Mouse (Mus musculus) heart, adult 2 months (tissue): Measurements from ENCODE around the gene Gatad2b. TPM values are rescaled to one million over a fixed set of nuclear protein-coding genes. Genes with fewer than 3 reads are reported as not detected.

Experiments
- DNase-seq, 2 experiments: peaks; one replicate each; pipeline ENCODE4 v3.0.0; 2021
- H3K27ac ChIP-seq: fragments of 200-600 bp; 2 replicates; pipeline ENCODE4 v1.8.1; 2022
- H3K27me3 ChIP-seq: fragments of 200-500 bp; 2 replicates; pipeline ENCODE4 v1.6.1; 2012; ENCODE audit warnings: mild to moderate bottlenecking, low read length, inconsistent platforms, mixed read lengths; ENCODE audit not compliant: control insufficient read depth, insufficient read depth
- H3K36me3 ChIP-seq: fragments of 200-500 bp; 2 replicates; pipeline ENCODE4 v1.6.1; 2012; ENCODE audit warnings: low read length, inconsistent platforms; ENCODE audit not compliant: control insufficient read depth, insufficient read depth
- H3K4me1 ChIP-seq: fragments of 200-500 bp; 2 replicates; pipeline ENCODE4 v1.6.1; 2011; ENCODE audit warnings: low read length; ENCODE audit not compliant: control insufficient read depth, insufficient read depth
- H3K4me3 ChIP-seq: fragments of 200-600 bp; 2 replicates; pipeline ENCODE4 v1.8.1; 2022
- H3K79me2 ChIP-seq: fragments of 200-500 bp; replicated peaks from 2 replicates; pipeline ENCODE4 v1.6.1; 2012; ENCODE audit warnings: mild to moderate bottlenecking, inconsistent platforms, low read length, moderate library complexity, mixed read lengths; ENCODE audit not compliant: control insufficient read depth, insufficient read depth
- H3K9ac ChIP-seq: fragments of 200-500 bp; 2 replicates; pipeline ENCODE4 v1.6.1; 2012; ENCODE audit warnings: low read depth, mild to moderate bottlenecking, control low read depth, inconsistent platforms, low read length, mixed read lengths
- CTCF ChIP-seq: fragments of 200-600 bp; IDR thresholded peaks from 2 replicates; pipeline ENCODE4 v1.8.1; 2022; ENCODE audit warnings: antibody characterized with exemption, mild to moderate bottlenecking, moderate library complexity
- EP300 ChIP-seq: fragments of 200-500 bp; IDR thresholded peaks from 2 replicates; pipeline ENCODE4 v1.6.1; 2011; ENCODE audit warnings: low read depth, low read length, control low read depth; ENCODE audit not compliant: insufficient read depth
- POLR2A ChIP-seq: fragments of 200-500 bp; IDR thresholded peaks from 2 replicates; pipeline ENCODE4 v1.6.1; 2011; ENCODE audit warnings: mild to moderate bottlenecking, low read depth, low read length, control low read depth; ENCODE audit not compliant: insufficient read depth
- WGBS: fragments of 180-500 bp; shearing (Covaris S2); methylation state at CpG from one replicate; pipeline ENCODE4 v1.1.7; 2018; 5-methylcytosine and 5-hydroxymethylcytosine counted together
- intact Hi-C: fragments of 180-260 bp; cut with DNase I; formaldehyde crosslinking; loops from one replicate; pipeline ENCODE4 v1.15.1; 2025
- polyA plus RNA-seq: library from polyadenylated mRNA; depleted of rRNA; stranded (reverse); fragments of >200 nt; gene quantifications from 2 replicates; pipeline ENCODE4 v1.2.3, GENCODE M21; 2012
- total RNA-seq, 2 experiments: library from RNA; stranded (reverse); gene quantifications; 2 replicates each; pipeline ENCODE4 v1.2.3; 2021

The Gatad2b gene
- total and polyA plus RNA-seq, 3 experiments, result 17.7 to 45.3 (median 40.0) TPM

DNA sequence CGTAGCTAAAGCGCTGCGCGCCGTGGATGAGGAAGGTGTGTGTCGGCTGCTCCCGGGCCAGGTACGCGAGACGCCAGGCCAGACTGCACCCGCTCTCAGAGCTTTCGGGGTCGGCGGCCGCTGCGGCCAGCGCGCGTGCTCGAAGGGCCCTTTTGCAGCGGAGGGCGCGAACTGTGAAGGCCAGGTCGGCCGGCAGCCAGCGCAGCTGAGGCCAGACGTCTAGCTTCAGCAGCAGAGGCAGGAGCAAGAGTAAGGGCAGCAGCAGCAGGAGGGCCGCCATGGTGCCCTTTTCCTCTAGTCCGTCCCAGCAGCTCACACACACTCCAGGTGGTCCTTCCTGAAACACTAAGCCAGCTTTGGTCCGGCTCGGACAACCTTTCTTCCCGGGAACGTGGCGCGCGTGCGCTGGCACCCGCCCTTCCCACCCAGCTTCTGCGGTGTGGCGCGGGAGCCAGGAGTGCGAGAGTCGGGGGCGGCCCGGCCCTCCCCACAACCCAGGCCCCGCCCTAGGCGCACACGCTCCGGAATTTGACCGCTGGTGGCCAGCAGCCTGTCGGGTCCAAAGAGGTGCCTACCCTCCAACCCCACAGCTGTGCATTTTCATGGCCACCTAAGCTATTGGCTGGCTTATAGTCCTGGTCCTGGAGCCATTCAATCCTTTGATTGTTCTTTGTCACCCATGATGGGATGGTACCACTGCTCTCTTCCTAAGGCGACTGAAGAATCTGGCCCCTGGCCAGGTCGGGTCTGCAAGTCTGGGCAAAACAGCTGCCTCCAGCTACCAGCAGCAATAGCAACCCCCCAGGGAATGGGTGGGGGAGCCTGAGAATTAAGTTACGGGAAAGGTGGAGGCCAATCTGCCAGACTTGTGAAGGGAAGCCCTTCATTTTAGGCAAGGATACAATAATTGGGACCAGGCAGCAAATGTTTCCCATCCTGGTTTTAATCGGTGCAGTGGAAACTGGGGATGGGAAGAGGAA is 96.8 kb downstream of the Gatad2b start, which contains the start of gene Slc27a3:
TSS of gene Slc27a3 (minus strand) at position 428 of the 980 bp plus-strand sequence.
- H3K4me3 ChIP-seq, result peak within 1 kb of the TSS; percentile 63
- peaks cover 6% of the 10 kb centered on the region for H3K4me1 ChIP-seq
- H3K79me2 ChIP-seq, result no peaks in the 10 kb centered on the region
- intact Hi-C loops, result no loop called here
- peak within 1 kb of the TSS; percentile 6 for H3K27ac ChIP-seq
- DNase-seq, result peak; percentile 61 to 63
- TF ChIP-seq POLR2A (no peak), CTCF (no peak), EP300 (no peak)
- no peaks in the 10 kb centered on the region for H3K27me3 ChIP-seq
- no peaks in the 10 kb centered on the region for H3K36me3 ChIP-seq
- H3K9ac ChIP-seq, result peak within 1 kb of the TSS; percentile 56
- 1% methylated on average over 54 of the region's 55 CpGs for WGBS

DNA sequence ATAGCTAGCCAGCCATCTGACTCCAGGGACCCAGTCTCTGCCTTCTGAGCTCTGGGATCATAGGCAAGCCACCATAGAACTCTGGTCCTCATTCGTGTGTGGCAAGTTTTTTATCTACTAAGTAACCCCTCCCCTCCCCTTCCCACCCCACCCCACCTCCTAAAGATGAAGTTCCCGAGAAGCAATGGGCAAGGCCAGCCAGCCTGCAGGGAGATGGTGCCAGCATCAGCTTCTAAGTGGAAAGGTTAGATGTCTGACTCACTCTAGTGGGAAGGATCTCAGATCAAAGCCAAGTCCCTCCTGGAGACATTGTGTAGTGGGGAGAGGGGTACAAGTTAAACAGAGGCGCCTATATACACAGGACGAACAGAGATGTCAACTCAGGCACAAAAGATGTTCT is 98.0 kb downstream of the Gatad2b start:
- H3K4me3 ChIP-seq, result no peak overlapping the region
- 76% methylated on average over 4 of the region's 4 CpGs for WGBS
- no peak overlapping the region for H3K9ac ChIP-seq
- H3K36me3 ChIP-seq, result no peaks in the 10 kb centered on the region
- peaks cover 6% of the 10 kb centered on the region for H3K4me1 ChIP-seq
- intact Hi-C loops, result no loop called here
- no peaks in the 10 kb centered on the region for H3K27me3 ChIP-seq
- H3K79me2 ChIP-seq, result no peaks in the 10 kb centered on the region
- H3K27ac ChIP-seq, result no peak overlapping the region
- TF ChIP-seq POLR2A, result no peak
- TF ChIP-seq EP300, result no peak
- TF ChIP-seq CTCF, result no peak
- DNase-seq, result no peak

DNA sequence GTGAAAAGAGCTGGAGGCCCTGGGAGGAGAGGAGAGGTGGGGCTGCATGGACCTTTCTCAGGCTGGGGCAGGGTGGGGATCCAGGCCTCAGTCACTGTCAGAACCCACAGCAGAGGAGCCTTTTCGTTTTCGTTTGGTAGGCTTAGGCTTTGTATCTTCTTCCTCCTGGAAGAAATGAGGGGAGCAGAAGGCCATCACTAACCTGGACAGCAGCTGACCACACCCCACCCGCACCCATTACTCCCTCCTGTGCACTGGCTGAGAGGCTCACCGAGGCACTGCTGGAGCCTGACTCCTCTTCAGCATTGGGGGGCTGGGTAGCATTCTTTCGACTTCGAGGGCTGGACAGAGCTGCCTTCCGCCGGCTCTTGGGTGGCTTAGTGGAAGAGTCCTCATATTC is 99.0 kb downstream of the Gatad2b start:
- no peak for DNase-seq
- Histone ChIP-seq H3K79me2 (no peaks in the 10 kb centered on the region), H3K9ac (no peak overlapping the region), H3K4me3 (no peak overlapping the region), H3K36me3 (no peaks in the 10 kb centered on the region), H3K4me1 (peaks cover 6% of the 10 kb centered on the region), H3K27me3 (no peaks in the 10 kb centered on the region), H3K27ac (no peak overlapping the region)
- intact Hi-C loops, result no loop called here
- no peak for TF ChIP-seq CTCF
- TF ChIP-seq EP300, result no peak
- TF ChIP-seq POLR2A, result no peak
- WGBS, result 89% methylated on average over 8 of the region's 8 CpGs

DNA sequence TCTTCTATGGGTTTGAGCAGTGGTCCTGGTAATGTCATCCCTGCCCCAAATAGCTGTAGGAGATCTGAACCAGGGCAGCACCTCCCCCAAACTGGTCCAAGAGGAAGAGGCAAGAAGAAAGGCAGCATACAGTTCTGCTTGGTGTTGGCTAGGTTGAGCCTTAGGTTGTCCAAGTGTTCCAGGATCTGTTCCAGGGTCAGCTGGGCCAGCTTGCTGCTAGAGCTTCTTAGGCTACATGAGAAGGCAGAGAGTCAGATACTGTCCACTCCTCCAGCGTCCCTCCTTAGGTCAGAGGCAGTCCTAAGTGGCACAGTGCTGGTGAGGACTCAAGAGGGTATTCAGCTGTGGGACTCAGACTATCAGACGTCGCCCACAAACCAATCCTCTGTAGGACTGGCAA is 99.7 kb downstream of the Gatad2b start:
- Histone ChIP-seq H3K4me3 (no peak overlapping the region), H3K79me2 (no peaks in the 10 kb centered on the region), H3K36me3 (no peaks in the 10 kb centered on the region), H3K27ac (no peak overlapping the region), H3K27me3 (no peaks in the 10 kb centered on the region), H3K9ac (no peak overlapping the region), H3K4me1 (peaks cover 6% of the 10 kb centered on the region)
- TF ChIP-seq CTCF (no peak), POLR2A (no peak), EP300 (no peak)
- DNase-seq, result no peak
- intact Hi-C loops, result no loop called here
- WGBS, result 87% methylated on average over 3 of the region's 3 CpGs

DNA sequence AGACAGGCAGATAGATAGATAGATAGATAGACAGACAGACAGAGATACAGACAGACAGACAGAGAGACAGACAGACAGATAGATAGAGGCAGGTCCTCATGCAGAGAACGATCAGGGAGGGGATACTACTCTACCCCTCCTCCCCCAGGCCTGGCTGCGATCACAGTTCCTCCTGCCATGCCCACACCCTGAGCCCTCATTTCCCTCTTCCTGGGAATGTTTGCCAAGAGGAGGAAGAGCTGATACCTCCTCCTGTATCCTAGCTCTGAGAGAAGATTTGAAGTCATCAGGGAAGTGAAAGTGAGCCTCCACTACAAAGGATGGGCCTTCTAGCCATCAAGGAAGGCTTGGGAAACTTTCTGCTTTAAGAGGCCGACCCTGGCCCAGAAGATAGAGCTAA is 102.7 kb downstream of the Gatad2b start:
- no peak overlapping the region for H3K4me3 ChIP-seq
- H3K36me3 ChIP-seq, result no peaks in the 10 kb centered on the region
- H3K9ac ChIP-seq, result no peak overlapping the region
- H3K4me1 ChIP-seq, result peaks cover 2% of the 10 kb centered on the region
- H3K79me2 ChIP-seq, result no peaks in the 10 kb centered on the region
- intact Hi-C loops, result no loop called here
- H3K27ac ChIP-seq, result no peak overlapping the region
- 40% methylated on average over 3 of the region's 3 CpGs for WGBS
- TF ChIP-seq POLR2A (no peak), EP300 (no peak), CTCF (no peak)
- DNase-seq, result no peak
- H3K27me3 ChIP-seq, result no peaks in the 10 kb centered on the region

- Histone ChIP-seq H3K27me3 (no peaks in the 10 kb centered on the region), H3K4me1 (no peaks in the 10 kb centered on the region), H3K4me3 (no peak overlapping the region), H3K36me3 (no peaks in the 10 kb centered on the region), H3K27ac (no peak overlapping the region), H3K9ac (no peak overlapping the region), H3K79me2 (no peaks in the 10 kb centered on the region)
- intact Hi-C loops, result no loop called here
- WGBS, result 62% methylated on average over 4 of the region's 4 CpGs
- TF ChIP-seq EP300, result no peak
- no peak for TF ChIP-seq CTCF
- TF ChIP-seq POLR2A, result no peak
- DNase-seq, result no peak
Measured at GRCm38 (mm10) chr3:90400993-90401392, 108.0 kb downstream of the Gatad2b start.
